Mouse (Mus musculus) T-helper 1 cell (primary cell): ENCODE data around the gene Naa80.

Experiments
- in situ Hi-C: fragments of 300-600 bp; cut with MboI, MseI; formaldehyde crosslinking; loops from one replicate; pipeline ENCODE4 v1.15.1; 2025; ENCODE audit warnings: high pct_unique_total_duplicates

The Naa80 gene

GRCm38 (mm10) chr9:107550491-107551116 is 28.1 kb upstream of the Naa80 start:
- in situ Hi-C loops = loop anchor here (10.0 to 25.0 kb wide), 2 partner anchors 656 to 1363 kb away; partner anchors contain the start of genes Manf and Ppm1m

GRCm38 (mm10) chr9:107551117-107551889 is 27.4 kb upstream of the Naa80 start, which contains the start of gene Rassf1:
Rassf1 (plus strand) TSS chr9:107551555.
- in situ Hi-C loops = loop anchor here (10.0 to 25.0 kb wide), 2 partner anchors 657 to 1364 kb away; partner anchors contain the start of genes Manf and Ppm1m

GRCm38 (mm10) chr9:107551890-107552355 is 26.8 kb upstream of the Naa80 start:
- in situ Hi-C loops = loop anchor here (10.0 to 25.0 kb wide), 2 partner anchors 657 to 1365 kb away; partner anchors contain the start of genes Manf and Ppm1m

- in situ Hi-C loops = loop anchor here (10.0 to 25.0 kb wide), 2 partner anchors 658 to 1366 kb away; partner anchors contain the start of genes Manf and Ppm1m
Measured at GRCm38 (mm10) chr9:107552690-107553393, 25.8 kb upstream of the Naa80 start.

- in situ Hi-C loops = loop anchor here (10.0 to 25.0 kb wide), 2 partner anchors 659 to 1366 kb away; partner anchors contain the start of genes Manf and Ppm1m
Measured at GRCm38 (mm10) chr9:107553541-107554318, 25.0 kb upstream of the Naa80 start.

- in situ Hi-C loops = loop anchor here (10.0 to 25.0 kb wide), 2 partner anchors 660 to 1367 kb away; partner anchors contain the start of genes Manf and Ppm1m
Measured at GRCm38 (mm10) chr9:107554319-107554825, 24.3 kb upstream of the Naa80 start.

GRCm38 (mm10) chr9:107555031-107555457 is 23.6 kb upstream of the Naa80 start:
- in situ Hi-C loops = loop anchor here (10.0 to 25.0 kb wide), 2 partner anchors 660 to 1368 kb away; partner anchors contain the start of genes Manf and Ppm1m

- in situ Hi-C loops = loop anchor here (10.0 to 25.0 kb wide), 2 partner anchors 661 to 1368 kb away; partner anchors contain the start of genes Manf and Ppm1m
Measured at GRCm38 (mm10) chr9:107555701-107556100, 23.0 kb upstream of the Naa80 start.

GRCm38 (mm10) chr9:107556346-107556745 is 22.3 kb upstream of the Naa80 start:
- in situ Hi-C loops = loop anchor here (10.0 to 25.0 kb wide), 2 partner anchors 662 to 1369 kb away; partner anchors contain the start of genes Manf and Ppm1m

GRCm38 (mm10) chr9:107563029-107563581 is 15.6 kb upstream of the Naa80 start, which contains the start of gene Tusc2:
Tusc2 (plus strand) TSS chr9:107563255.
- in situ Hi-C loops = loop anchor here (25.0 kb wide), 1 partner anchor 1376 kb away; the partner anchor contains the start of gene Ppm1m

GRCm38 (mm10) chr9:107565556-107565955 is 13.1 kb upstream of the Naa80 start:
- in situ Hi-C loops = loop anchor here (25.0 kb wide), 1 partner anchor 1378 kb away; the partner anchor contains the start of gene Ppm1m

- in situ Hi-C loops = loop anchor here (25.0 kb wide), 1 partner anchor 1379 kb away; the partner anchor contains the start of gene Ppm1m
Measured at GRCm38 (mm10) chr9:107566041-107566709, 12.5 kb upstream of the Naa80 start.

GRCm38 (mm10) chr9:107566855-107567254 is 11.8 kb upstream of the Naa80 start:
- in situ Hi-C loops = loop anchor here (25.0 kb wide), 1 partner anchor 1380 kb away; the partner anchor contains the start of gene Ppm1m

- in situ Hi-C loops = loop anchor here (25.0 kb wide), 1 partner anchor 1381 kb away; the partner anchor contains the start of gene Ppm1m
Measured at GRCm38 (mm10) chr9:107567702-107568319, 10.9 kb upstream of the Naa80 start, which contains the start of gene Hyal2. Hyal2 (plus strand) TSS chr9:107567945.

GRCm38 (mm10) chr9:107568331-107569261 is 10.1 kb upstream of the Naa80 start:
- in situ Hi-C loops = loop anchor here (25.0 kb wide), 1 partner anchor 1381 kb away; the partner anchor contains the start of gene Ppm1m

GRCm38 (mm10) chr9:107569270-107569669 is 9.4 kb upstream of the Naa80 start:
- in situ Hi-C loops = loop anchor here (25.0 kb wide), 1 partner anchor 1382 kb away; the partner anchor contains the start of gene Ppm1m

- in situ Hi-C loops = loop anchor here (25.0 kb wide), 1 partner anchor 1383 kb away; the partner anchor contains the start of gene Ppm1m
Measured at GRCm38 (mm10) chr9:107570016-107570415, 8.7 kb upstream of the Naa80 start.
